ENCODE assay signal across 9 mouse cellular contexts in genomic region chr7:28827338-28827737, GRCm38 (mm10). TPM values are rescaled to one million over a fixed set of nuclear protein-coding genes. Genes with fewer than 3 reads are reported as not detected.
A peak's percentile ranks its signal among the peaks of the same experiment; 100 is the strongest.
DNase-seq lines count a peak whose midpoint lies in the region; ATAC-seq and TF ChIP-seq lines count a peak whose summit lies in the region.
"Had no signal": no experiment of that assay in that cellular context is flagged by ENCODE, and none has a peak within 500 bp of the region (broad histone marks: within the 10 kb centered on the region; RNA-seq: fewer than 3 reads in every experiment).

No protein-coding gene starts in this region.

- no peak for ATAC-seq in kidney, embryonic 16.5 days (ENCODE audit: low FRiP score, low TSS enrichment)
- ATAC-seq in heart, postnatal 0 days (ENCODE audit: insufficient read depth, low read depth): no peak
- no peak for ATAC-seq in activated CD4-positive, CD25-positive, alpha-beta regulatory T cell, adult 4 months

- H3K4me1 ChIP-seq in kidney, embryonic 16.5 days (ENCODE audit: insufficient read depth, low read length): peaks cover 7% of the 10 kb centered on the region; the same call in 1 of the 2 replicates
- peaks cover 25% of the 10 kb centered on the region for H3K4me1 ChIP-seq in heart, postnatal 0 days (ENCODE audit: control insufficient read depth, insufficient read depth)

- peak; percentile 65 for DNase-seq in kidney, adult 11 months
- peak; percentile 46 for DNase-seq in R1 (ENCODE audit: low read depth, low spot score)
- no peak for DNase-seq in heart, postnatal 0 days (ENCODE audit: low spot score)
- DNase-seq in thymus, postnatal 0 days (ENCODE audit: low spot score): no peak

- TF ChIP-seq EP300 in heart, postnatal 0 days (IDR thresholded peaks at IDR 0.05; ENCODE audit: low read depth): no peak

- no peak for TF ChIP-seq POLR2A in myocyte (IDR thresholded peaks at IDR 0.05; ENCODE audit: insufficient read length, low read depth)

- no peak for TF ChIP-seq CTCF in heart, postnatal 0 days (IDR thresholded peaks at IDR 0.05; ENCODE audit: low read depth)

- no peak overlapping the region for H3ac ChIP-seq in myocyte (ENCODE audit: control insufficient read depth, insufficient read length)

- H3K27ac ChIP-seq in kidney, embryonic 16.5 days (ENCODE audit: low read length): no peak overlapping the region
- peak overlapping the region; percentile 44; the same call in 1 of the 2 replicates for H3K27ac ChIP-seq in heart, postnatal 0 days (ENCODE audit: low read depth)
- H3K27ac ChIP-seq: forebrain, embryonic 12.5 days had no signal

- peaks cover 20% of the 10 kb centered on the region for H3K36me3 ChIP-seq in kidney, embryonic 16.5 days (ENCODE audit: insufficient read depth, low read length)
- H3K36me3 ChIP-seq in heart, postnatal 0 days (replicated peaks; ENCODE audit: control insufficient read depth, insufficient read depth, low read length): peaks cover 36% of the 10 kb centered on the region
- H3K36me3 ChIP-seq in myocyte (ENCODE audit: control insufficient read depth, insufficient read depth): peaks cover 9% of the 10 kb centered on the region

- no peak overlapping the region for H3K4me2 ChIP-seq in kidney, embryonic 16.5 days (replicated peaks; ENCODE audit: low read depth, low read length)
- no peak overlapping the region for H3K4me2 ChIP-seq in heart, postnatal 0 days (ENCODE audit: low read depth, low read length)
- H3K4me2 ChIP-seq in myocyte (ENCODE audit: low read depth): no peak overlapping the region
- H3K4me2 ChIP-seq: forebrain, embryonic 12.5 days had no signal

- no peak overlapping the region for H3K9ac ChIP-seq in kidney, embryonic 16.5 days (replicated peaks; ENCODE audit: low read length)
- no peak overlapping the region for H3K9ac ChIP-seq in heart, postnatal 0 days (replicated peaks; ENCODE audit: low read depth, low read length)
- H3K9ac ChIP-seq: forebrain, embryonic 12.5 days had no signal

- no peak overlapping the region for H3K4me3 ChIP-seq in kidney, embryonic 16.5 days (ENCODE audit: low read length)
- no peak overlapping the region for H3K4me3 ChIP-seq in heart, postnatal 0 days (ENCODE audit: low read depth, low read length)
- no peak overlapping the region for H3K4me3 ChIP-seq in myocyte
- H3K4me3 ChIP-seq: forebrain, embryonic 12.5 days had no signal

- WGBS in kidney, embryonic 16.5 days: 48% methylated on average over 3 of the region's 3 CpGs
- WGBS in heart, postnatal 0 days: 39% methylated on average over 3 of the region's 3 CpGs

- H3K27me3 ChIP-seq in kidney, embryonic 16.5 days (ENCODE audit: insufficient read depth, low read length): no peaks in the 10 kb centered on the region
- H3K27me3 ChIP-seq in heart, postnatal 0 days (ENCODE audit: control insufficient read depth, insufficient read depth, low read length): no peaks in the 10 kb centered on the region
- no peaks in the 10 kb centered on the region for H3K27me3 ChIP-seq in myocyte (ENCODE audit: control insufficient read depth, insufficient read depth, insufficient read length)
- H3K27me3 ChIP-seq: forebrain, embryonic 12.5 days had no signal

- no peaks in the 10 kb centered on the region for H3K79me2 ChIP-seq in myocyte (ENCODE audit: control insufficient read depth, insufficient read depth)

- H3K9me3 ChIP-seq in kidney, embryonic 16.5 days (ENCODE audit: low read length): no peaks in the 10 kb centered on the region
- no peaks in the 10 kb centered on the region for H3K9me3 ChIP-seq in heart, postnatal 0 days (replicated peaks; ENCODE audit: control insufficient read depth, low read length)
- H3K9me3 ChIP-seq: forebrain, embryonic 12.5 days had no signal

TF ChIP-seq in myocyte, 11 proteins besides CTCF, POLR2A, EP300 and RAD21:
- TF ChIP-seq CEBPB (IDR thresholded peaks at IDR 0.05; ENCODE audit: insufficient read depth, poor library complexity, severe bottlenecking) (0 out of 2 replicates have a peak, but pooled peaks have one; percentile 5), SRF (IDR thresholded peaks at IDR 0.05; ENCODE audit: control insufficient read depth, insufficient read length, low read depth) (no peak), MYOG (IDR thresholded peaks at IDR 0.05; ENCODE audit: control insufficient read depth in 1 of 3, insufficient read depth in 1 of 3, insufficient read length in 2 of 3, low read depth in 2 of 3) (no peak), MYOD1 (IDR thresholded peaks at IDR 0.05; ENCODE audit: control insufficient read depth in 1 of 3, insufficient read length in 2 of 3, low read depth in 2 of 3) (peak in 1 of 3 experiments; percentile 17), USF1 (IDR thresholded peaks at IDR 0.05; ENCODE audit: low read depth) (no peak), TCF3 (IDR thresholded peaks at IDR 0.05; ENCODE audit: insufficient read length, low read depth) (no peak)

RNA-seq across cellular contexts. Expression of gene Ech1, which starts 2.3 kb away (rescaled TPM):
- polyA plus RNA-seq in kidney, embryonic 16.5 days (2015; fragmentation: Nextera tagmentation; extraction: Ambion mirVana): 198 and 214 TPM in 2 replicates
- 483 and 823 TPM in 2 replicates for total RNA-seq in heart, postnatal 0 days (2014; rRNA removed; ENCODE audit: low replicate concordance)
- 806 and 928 TPM in 2 replicates for polyA plus RNA-seq in heart, postnatal 0 days (2015; fragmentation: Nextera tagmentation; extraction: Ambion mirVana)
- 132 TPM for polyA plus RNA-seq in myocyte (2012; fragmentation: generic; extraction: Trizol)
- 100 to 1,000 TPM; 192 to 199 TPM for polyA plus RNA-seq in activated CD4-positive, CD25-positive, alpha-beta regulatory T cell, adult 4 months (2017; shearing (Covaris generic))
- polyA plus RNA-seq in thymus, postnatal 0 days (2015; fragmentation: Nextera tagmentation; extraction: Ambion mirVana): 167 and 184 TPM in 2 replicates

RNA-seq across cellular contexts. Expression of gene Lgals4, which starts 6.3 kb away (rescaled TPM):
- polyA plus RNA-seq in kidney, embryonic 16.5 days (2015; fragmentation: Nextera tagmentation; extraction: Ambion mirVana): 10.8 and 12.8 TPM in 2 replicates
- total RNA-seq in heart, postnatal 0 days (2014; rRNA removed; ENCODE audit: low replicate concordance): 2.3 and 24.1 TPM in 2 replicates
- 30.9 and 36.0 TPM in 2 replicates for polyA plus RNA-seq in heart, postnatal 0 days (2015; fragmentation: Nextera tagmentation; extraction: Ambion mirVana)
- 3.0 TPM for polyA plus RNA-seq in myocyte (2012; fragmentation: generic; extraction: Trizol)
- polyA plus RNA-seq in activated CD4-positive, CD25-positive, alpha-beta regulatory T cell, adult 4 months (2017; shearing (Covaris generic)): 10 to 100 TPM; 20.1 to 27.2 TPM
- polyA plus RNA-seq in thymus, postnatal 0 days (2015; fragmentation: Nextera tagmentation; extraction: Ambion mirVana): 10.1 and 12.0 TPM in 2 replicates

RNA-seq across cellular contexts. Expression of gene Hnrnpl, which starts 19.0 kb away (rescaled TPM):
- polyA plus RNA-seq in kidney, embryonic 16.5 days (2015; fragmentation: Nextera tagmentation; extraction: Ambion mirVana): 204 and 224 TPM in 2 replicates
- 259 and 275 TPM in 2 replicates for total RNA-seq in heart, postnatal 0 days (2014; rRNA removed; ENCODE audit: low replicate concordance)
- polyA plus RNA-seq in heart, postnatal 0 days (2015; fragmentation: Nextera tagmentation; extraction: Ambion mirVana): 149 and 171 TPM in 2 replicates
- 230 TPM for polyA plus RNA-seq in myocyte (2012; fragmentation: generic; extraction: Trizol)
- 100 to 1,000 TPM; 153 to 344 TPM for polyA plus RNA-seq in activated CD4-positive, CD25-positive, alpha-beta regulatory T cell, adult 4 months (2017; shearing (Covaris generic))
- 285 and 358 TPM in 2 replicates for polyA plus RNA-seq in thymus, postnatal 0 days (2015; fragmentation: Nextera tagmentation; extraction: Ambion mirVana)

RNA-seq across cellular contexts. Expression of gene Lgals7, which starts 36.3 kb away (rescaled TPM):
- polyA plus RNA-seq in kidney, embryonic 16.5 days (2015; fragmentation: Nextera tagmentation; extraction: Ambion mirVana): 1.3 and 2.3 TPM in 2 replicates
- 5.0 TPM in 1 of 2 replicates, not detected in the other for total RNA-seq in heart, postnatal 0 days (2014; rRNA removed; ENCODE audit: low replicate concordance)
- 2.2 and 3.9 TPM in 2 replicates for polyA plus RNA-seq in heart, postnatal 0 days (2015; fragmentation: Nextera tagmentation; extraction: Ambion mirVana)
- polyA plus RNA-seq in myocyte (2012; fragmentation: generic; extraction: Trizol): 0.50 TPM
- polyA plus RNA-seq in activated CD4-positive, CD25-positive, alpha-beta regulatory T cell, adult 4 months (2017; shearing (Covaris generic)): 1 to 10 TPM; 2.5 to 2.8 TPM
- polyA plus RNA-seq in thymus, postnatal 0 days (2015; fragmentation: Nextera tagmentation; extraction: Ambion mirVana): 0.99 and 1.1 TPM in 2 replicates
- total RNA-seq: layer of hippocampus, adult 18-20 months had no signal

RNA-seq across cellular contexts. Expression of gene Rinl, which starts 38.6 kb away (rescaled TPM):
- polyA plus RNA-seq in kidney, embryonic 16.5 days (2015; fragmentation: Nextera tagmentation; extraction: Ambion mirVana): 7.0 and 7.7 TPM in 2 replicates
- total RNA-seq in heart, postnatal 0 days (2014; rRNA removed; ENCODE audit: low replicate concordance): 2.1 and 2.7 TPM in 2 replicates
- polyA plus RNA-seq in heart, postnatal 0 days (2015; fragmentation: Nextera tagmentation; extraction: Ambion mirVana): 2.3 and 2.4 TPM in 2 replicates
- 0.12 TPM for polyA plus RNA-seq in myocyte (2012; fragmentation: generic; extraction: Trizol)
- 100 to 1,000 TPM; 199 to 272 TPM for polyA plus RNA-seq in activated CD4-positive, CD25-positive, alpha-beta regulatory T cell, adult 4 months (2017; shearing (Covaris generic))
- polyA plus RNA-seq in thymus, postnatal 0 days (2015; fragmentation: Nextera tagmentation; extraction: Ambion mirVana): 75.9 and 105 TPM in 2 replicates

Comparison
In these comparisons a context has a peak if more than half of its experiments do, and no peak if none do; other contexts are left out.
1. DNase-seq: peak in kidney, adult 11 months (single experiment) and R1 (single experiment); none in heart, postnatal 0 days (single experiment) and thymus, postnatal 0 days (single experiment).